Mouse (Mus musculus) C2C12 (cell line): ENCODE results near the gene Nectin2.

Experiments used
- CTCF ChIP-seq: IDR thresholded peaks from one replicate; pipeline ENCODE4 v1.5.1; 2011; ENCODE audit not compliant: control insufficient read depth, insufficient read depth, insufficient read length
- FOSL1 ChIP-seq: IDR thresholded peaks from one replicate; pipeline ENCODE4 v1.8.0; 2011; ENCODE audit warnings: mild to moderate bottlenecking, low read length; ENCODE audit not compliant: poor library complexity, insufficient read depth, severe bottlenecking
- MAX ChIP-seq: IDR thresholded peaks from one replicate; pipeline ENCODE4 v1.6.1; 2011; ENCODE audit warnings: mild to moderate bottlenecking, control low read depth
- MYOD1 ChIP-seq: IDR thresholded peaks from one replicate; pipeline ENCODE4 v1.6.1; 2011; ENCODE audit warnings: low read depth; ENCODE audit not compliant: control insufficient read depth, insufficient read length
- MYOG ChIP-seq: IDR thresholded peaks from one replicate; pipeline ENCODE4 v1.6.1; 2011; ENCODE audit not compliant: control insufficient read depth, insufficient read length; ENCODE audit errors: extremely low read depth
- USF1 ChIP-seq: IDR thresholded peaks from one replicate; pipeline ENCODE4 v1.6.1; 2011; ENCODE audit warnings: low read depth, mild to moderate bottlenecking, control low read depth, moderate library complexity

DNA sequence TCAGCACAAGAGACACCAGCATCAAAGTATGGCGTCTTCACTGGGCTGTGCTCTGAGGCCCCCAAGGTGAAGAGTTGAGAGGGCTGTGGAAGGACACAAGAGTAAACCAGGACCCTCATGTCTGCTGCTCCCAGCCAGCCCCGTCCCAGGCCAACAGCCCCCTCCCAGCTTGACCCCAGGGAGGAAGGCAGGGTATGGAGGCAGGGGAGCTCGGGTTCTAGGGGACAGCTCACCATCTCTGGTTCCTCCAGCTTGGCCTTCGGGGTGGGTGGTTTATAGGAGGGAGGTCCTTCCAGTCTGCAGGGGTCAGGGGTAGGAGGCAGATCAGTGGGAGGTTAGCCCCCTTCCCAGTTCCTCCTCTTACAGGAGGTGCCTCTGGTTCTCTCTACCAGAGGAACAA lies 31.1 kb downstream of the Nectin2 start:
- TF ChIP-seq CTCF = no peak
- no peak for TF ChIP-seq USF1
- TF ChIP-seq FOSL1 = no peak
- TF ChIP-seq MAX = no peak
- no peak for TF ChIP-seq MYOD1
- no peak for TF ChIP-seq MYOG
